Mouse (Mus musculus) megakaryocyte progenitor cell, adult 5-6 weeks (primary cell): Measurements from ENCODE around the gene Larp1b. TPM values are rescaled to one million over a fixed set of nuclear protein-coding genes. Genes with fewer than 3 reads are reported as not detected.

Source experiments
- ATAC-seq: replicated peaks from 2 replicates; pipeline ENCODE4 v1.8.0; 2016; ENCODE audit warnings: mild to moderate bottlenecking, moderate TSS enrichment, inconsistent platforms; ENCODE audit not compliant: poor library complexity
- total RNA-seq, 2 experiments: library from RNA; stranded (forward) in 1 of 2; stranded (reverse) in 1 of 2; fragments of 157-497, 149-512 nt in 1 of 2; fragments of 200-1000 nt in 1 of 2; gene quantifications; 2 replicates each; pipeline versions ENCODE4 v1.2.3 to v1.2.4; 2015 to 2017

Larp1b gene
- total RNA-seq, 2 experiments from 2014 or later = 28.6 to 33.5 TPM

- ATAC-seq = no peak
These were observed 68.5 kb downstream of the Larp1b start for GRCm38 (mm10) chr3:41018022-41018608.

- ATAC-seq = peak; percentile 44; the same call in 1 of the 2 replicates
These were observed 71.1 kb downstream of the Larp1b start for GRCm38 (mm10) chr3:41020687-41021086.

- ATAC-seq = no peak
These were observed 72.4 kb downstream of the Larp1b start for GRCm38 (mm10) chr3:41021980-41022379.

- ATAC-seq = no peak
These were observed 81.1 kb downstream of the Larp1b start for GRCm38 (mm10) chr3:41030705-41031104.

GRCm38 (mm10) chr3:41031286-41032210, 81.9 kb downstream of the Larp1b start:
- ATAC-seq = no peak

GRCm38 (mm10) chr3:41038297-41038916, 88.8 kb downstream of the Larp1b start:
- ATAC-seq = peak; percentile 38

GRCm38 (mm10) chr3:41041241-41041640, 91.6 kb downstream of the Larp1b start:
- no peak for ATAC-seq

GRCm38 (mm10) chr3:41042195-41042938, 92.7 kb downstream of the Larp1b start:
- ATAC-seq = peak; percentile 91

GRCm38 (mm10) chr3:41043756-41044354, 94.2 kb downstream of the Larp1b start:
- ATAC-seq = no peak

- ATAC-seq = no peak
These were observed 98.2 kb downstream of the Larp1b start for GRCm38 (mm10) chr3:41047838-41048237.

GRCm38 (mm10) chr3:41053334-41053733, 103.7 kb downstream of the Larp1b start:
- peak; percentile 29 for ATAC-seq

- ATAC-seq = no peak
These were observed 108.8 kb downstream of the Larp1b start for GRCm38 (mm10) chr3:41058395-41058794.

GRCm38 (mm10) chr3:41059249-41059648, 109.6 kb downstream of the Larp1b start:
- no peak for ATAC-seq

GRCm38 (mm10) chr3:41061831-41062565, 112.4 kb downstream of the Larp1b start:
- ATAC-seq = no peak

GRCm38 (mm10) chr3:41062758-41063157, 113.1 kb downstream of the Larp1b start:
- ATAC-seq = no peak

GRCm38 (mm10) chr3:41065320-41065719, 115.7 kb downstream of the Larp1b start:
- ATAC-seq = no peak

- peak; percentile 48; the same call in 1 of the 2 replicates for ATAC-seq
These were observed 120.9 kb downstream of the Larp1b start for GRCm38 (mm10) chr3:41070519-41070918.

- no peak for ATAC-seq
These were observed 125.7 kb downstream of the Larp1b start for GRCm38 (mm10) chr3:41075376-41075775.

GRCm38 (mm10) chr3:41078673-41079072, 129.0 kb downstream of the Larp1b start:
- no peak for ATAC-seq

GRCm38 (mm10) chr3:41080724-41081123, 131.1 kb downstream of the Larp1b start:
- ATAC-seq = no peak
